Mouse (Mus musculus) forebrain, embryonic 14.5 days (tissue): ENCODE results near the gene Tbc1d15. TPM values are rescaled to one million over a fixed set of nuclear protein-coding genes. Genes with fewer than 3 reads are reported as not detected.

Experiments used
- ATAC-seq: fragments of 200-750 bp; cut with Nextera tagmentation; 2 replicates; pipeline ENCODE4 v1.8.0; 2017; ENCODE audit warnings: mild to moderate bottlenecking, moderate library complexity
- DNase-seq: peaks from one replicate; pipeline ENCODE4 v3.0.0-alpha.2; 2015; ENCODE audit warnings: low spot score
- H3K27ac ChIP-seq: fragments of 300-500 bp; sonication (generic); 2 replicates; pipeline ENCODE4 v1.5.1; 2014; ENCODE audit warnings: low read depth, mild to moderate bottlenecking, control low read depth, low read length, moderate library complexity
- H3K27me3 ChIP-seq: fragments of 300-500 bp; sonication (generic); replicated peaks from 2 replicates; pipeline ENCODE4 v1.6.1; 2014; ENCODE audit warnings: low read length, control low read depth, mixed read lengths; ENCODE audit not compliant: control insufficient read depth, insufficient read depth
- H3K36me3 ChIP-seq: fragments of 300-500 bp; sonication (generic); 2 replicates; pipeline ENCODE4 v1.6.1; 2014; ENCODE audit warnings: low read length, control low read depth; ENCODE audit not compliant: control insufficient read depth, insufficient read depth
- H3K4me1 ChIP-seq: fragments of 300-500 bp; sonication (generic); 2 replicates; pipeline ENCODE4 v1.6.1; 2014; ENCODE audit warnings: antibody characterized with exemption, low read length, control low read depth; ENCODE audit not compliant: control insufficient read depth, insufficient read depth
- H3K4me2 ChIP-seq: fragments of 300-500 bp; sonication (generic); 2 replicates; pipeline ENCODE4 v1.6.1; 2014; ENCODE audit warnings: mild to moderate bottlenecking, control low read depth, low read length
- H3K4me3 ChIP-seq: fragments of 300-500 bp; sonication (generic); 2 replicates; pipeline ENCODE4 v1.5.1; 2014; ENCODE audit warnings: low read depth, low read length, control low read depth
- H3K9ac ChIP-seq: fragments of 300-500 bp; sonication (generic); 2 replicates; pipeline ENCODE4 v1.6.1; 2014; ENCODE audit warnings: mild to moderate bottlenecking, low read length, control low read depth, moderate library complexity
- H3K9me3 ChIP-seq: fragments of 300-500 bp; sonication (generic); replicated peaks from 2 replicates; pipeline ENCODE4 v1.6.1; 2016; ENCODE audit warnings: low read length, control low read depth, mixed read lengths; ENCODE audit not compliant: control insufficient read depth
- whole genome bisulfite sequencing: fragments of 180-500 bp; shearing (Covaris S2); extraction: QIAGEN DNeasy Blood & Tissue Kit; methylation state at CpG from one replicate; pipeline ENCODE4 v1.1.7; 2014; 5-methylcytosine and 5-hydroxymethylcytosine counted together
- polyA plus RNA-seq: library from polyadenylated mRNA; unstranded; fragments of >200 nt; fragmentation: Nextera tagmentation; extraction: Ambion mirVana; gene quantifications from 2 replicates; pipeline ENCODE4 v1.2.1, GENCODE M21; 2014

The Tbc1d15 gene
- polyA plus RNA-seq, 1 experiment from 2014 or later, result 51.0 TPM

DNA sequence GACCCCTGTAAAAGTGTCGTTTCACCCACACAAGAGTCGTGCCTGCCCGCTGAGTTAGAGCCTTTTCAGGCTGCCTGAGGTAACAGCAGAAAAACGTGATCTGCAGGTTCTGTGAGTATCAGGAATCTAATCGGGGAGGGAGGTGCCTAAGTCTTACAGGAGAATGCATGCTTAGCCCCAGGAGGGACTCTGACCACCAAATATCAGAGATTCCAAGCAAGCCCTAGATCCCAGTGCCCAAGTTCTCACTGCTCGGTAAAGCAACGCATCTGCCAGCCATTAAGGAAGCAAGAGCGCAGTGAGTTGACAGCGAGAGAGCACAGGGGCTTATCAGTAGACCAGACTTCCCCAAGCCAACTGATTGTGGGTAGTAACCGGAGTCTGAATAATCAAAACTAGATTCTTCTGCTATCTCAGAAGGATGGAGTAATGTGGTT is 1.1 kb upstream of the Tbc1d15 start:
- Histone ChIP-seq H3K4me2 (peak overlapping the region; percentile 60), H3K36me3 (no peaks in the 10 kb centered on the region), H3K4me3 (peak overlapping the region; percentile 93), H3K27ac (no peak overlapping the region), H3K9ac (peak overlapping the region; percentile 51), H3K27me3 (no peaks in the 10 kb centered on the region), H3K9me3 (no peaks in the 10 kb centered on the region), H3K4me1 (peaks cover 6% of the 10 kb centered on the region)
- ATAC-seq (no peak), DNase-seq (no peak)
- WGBS, result 17% methylated on average over 10 of the region's 10 CpGs

- H3K36me3 ChIP-seq, result no peaks in the 10 kb centered on the region
- H3K27ac ChIP-seq, result no peak overlapping the region
- peak overlapping the region; percentile 93 for H3K4me3 ChIP-seq
- H3K4me1 ChIP-seq, result peaks cover 6% of the 10 kb centered on the region
- 38% methylated on average over 33 of the region's 38 CpGs for WGBS
- H3K9ac ChIP-seq, result peak overlapping the region; percentile 82
- DNase-seq (no peak), ATAC-seq (no peak; the same call in 1 of the 2 replicates)
- H3K27me3 ChIP-seq, result no peaks in the 10 kb centered on the region
- H3K9me3 ChIP-seq, result no peaks in the 10 kb centered on the region
- peak overlapping the region; percentile 70 for H3K4me2 ChIP-seq
Measured at GRCm38 (mm10) chr10:115250235-115251087, 806 bp downstream of the Tbc1d15 start.

DNA sequence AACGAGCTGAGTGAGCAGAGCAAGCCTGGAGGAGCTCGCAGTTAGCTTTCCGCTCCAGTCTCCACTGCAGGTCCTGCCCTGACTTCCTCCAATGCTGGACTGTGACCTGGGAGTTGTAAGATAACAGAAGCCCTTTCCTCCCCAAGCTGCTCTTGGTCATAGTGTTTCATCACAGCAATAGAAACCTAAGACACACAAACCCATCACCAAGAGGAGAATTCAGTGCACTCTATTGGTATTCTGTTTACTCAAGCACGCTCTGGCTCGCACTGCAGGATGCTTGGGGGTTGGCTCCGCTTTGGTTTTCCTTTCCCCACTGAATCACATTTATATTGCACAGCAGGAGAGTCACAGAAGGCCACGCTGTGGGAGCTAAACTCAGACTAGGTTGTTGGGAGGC is 3.2 kb downstream of the Tbc1d15 start:
- Histone ChIP-seq H3K4me2 (no peak overlapping the region), H3K27me3 (no peaks in the 10 kb centered on the region), H3K4me3 (no peak overlapping the region), H3K27ac (no peak overlapping the region), H3K9me3 (no peaks in the 10 kb centered on the region), H3K4me1 (peaks cover 6% of the 10 kb centered on the region), H3K9ac (no peak overlapping the region), H3K36me3 (no peaks in the 10 kb centered on the region)
- ATAC-seq, result no peak
- WGBS, result 38% methylated on average over 7 of the region's 7 CpGs
- DNase-seq, result no peak

GRCm38 (mm10) chr10:115245488-115245887 is 5.8 kb downstream of the Tbc1d15 start:
- 98% methylated on average over 2 of the region's 2 CpGs for WGBS
- Histone ChIP-seq H3K4me2 (no peak overlapping the region), H3K27ac (no peak overlapping the region), H3K9ac (no peak overlapping the region), H3K4me3 (no peak overlapping the region), H3K36me3 (no peaks in the 10 kb centered on the region), H3K4me1 (peaks cover 6% of the 10 kb centered on the region; the same call in 1 of the 2 replicates), H3K27me3 (no peaks in the 10 kb centered on the region), H3K9me3 (no peaks in the 10 kb centered on the region)
- ATAC-seq, result no peak
- DNase-seq, result no peak

DNA sequence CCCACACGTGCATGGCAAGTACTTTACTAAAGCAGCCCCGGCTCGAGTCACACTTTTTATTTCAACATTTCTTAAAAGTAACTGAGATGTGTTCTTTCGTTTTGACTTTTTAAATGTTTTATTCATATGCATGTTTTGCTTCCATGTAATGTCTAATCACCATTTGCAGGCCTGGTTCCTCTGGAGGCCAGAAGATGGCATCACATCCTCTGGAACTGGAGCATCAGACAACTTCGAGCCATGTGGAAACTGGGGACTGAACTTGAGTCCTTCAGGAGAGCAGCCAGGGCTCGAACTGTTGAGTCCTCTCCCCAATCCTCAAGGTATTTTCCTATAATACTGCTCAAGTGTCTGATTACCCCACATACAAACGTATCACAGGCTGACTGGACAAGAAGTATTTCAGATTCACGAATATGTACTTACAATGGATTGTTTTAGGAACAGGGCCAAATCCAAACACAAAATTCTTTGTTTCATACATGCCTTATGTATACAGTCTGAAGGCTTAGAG is 10.1 kb downstream of the Tbc1d15 start:
- 83% methylated on average over 8 of the region's 8 CpGs for WGBS
- H3K4me2 ChIP-seq, result no peak overlapping the region
- H3K27me3 ChIP-seq, result no peaks in the 10 kb centered on the region
- no peak overlapping the region for H3K9ac ChIP-seq
- peaks cover 25% of the 10 kb centered on the region for H3K36me3 ChIP-seq
- H3K4me3 ChIP-seq, result no peak overlapping the region
- H3K9me3 ChIP-seq, result no peaks in the 10 kb centered on the region
- DNase-seq, result no peak
- H3K4me1 ChIP-seq, result no peaks in the 10 kb centered on the region
- H3K27ac ChIP-seq, result no peak overlapping the region
- no peak for ATAC-seq

- WGBS, result 90% methylated on average over 4 of the region's 4 CpGs
- no peaks in the 10 kb centered on the region for H3K27me3 ChIP-seq
- ATAC-seq, result no peak
Measured at GRCm38 (mm10) chr10:115237931-115238330, 13.3 kb downstream of the Tbc1d15 start.

GRCm38 (mm10) chr10:115236733-115237132 is 14.5 kb downstream of the Tbc1d15 start:
- ATAC-seq, result no peak
- Histone ChIP-seq H3K27me3 (no peaks in the 10 kb centered on the region), H3K36me3 (peaks cover 32% of the 10 kb centered on the region), H3K27ac (no peak overlapping the region), H3K9me3 (no peaks in the 10 kb centered on the region), H3K4me2 (no peak overlapping the region), H3K9ac (no peak overlapping the region), H3K4me1 (no peaks in the 10 kb centered on the region), H3K4me3 (no peak overlapping the region)
- no peak for DNase-seq
- WGBS, result 87% methylated on average over 4 of the region's 4 CpGs

More at GRCm38 (mm10) chr10:115237931-115238330, 13.3 kb downstream of the Tbc1d15 start:
- H3K4me3 ChIP-seq, result no peak overlapping the region
- peaks cover 28% of the 10 kb centered on the region for H3K36me3 ChIP-seq
- no peaks in the 10 kb centered on the region for H3K9me3 ChIP-seq
- no peak overlapping the region for H3K9ac ChIP-seq
- no peak overlapping the region for H3K4me2 ChIP-seq
- no peak for DNase-seq
- H3K27ac ChIP-seq, result no peak overlapping the region
- no peaks in the 10 kb centered on the region for H3K4me1 ChIP-seq

GRCm38 (mm10) chr10:115235501-115235900 is 15.8 kb downstream of the Tbc1d15 start:
- Histone ChIP-seq H3K4me2 (no peak overlapping the region), H3K27ac (no peak overlapping the region), H3K4me3 (no peak overlapping the region), H3K9me3 (no peaks in the 10 kb centered on the region), H3K36me3 (peaks cover 38% of the 10 kb centered on the region), H3K27me3 (no peaks in the 10 kb centered on the region), H3K9ac (no peak overlapping the region), H3K4me1 (no peaks in the 10 kb centered on the region)
- DNase-seq, result no peak
- WGBS, result 90% methylated on average over 9 of the region's 9 CpGs
- no peak for ATAC-seq

DNA sequence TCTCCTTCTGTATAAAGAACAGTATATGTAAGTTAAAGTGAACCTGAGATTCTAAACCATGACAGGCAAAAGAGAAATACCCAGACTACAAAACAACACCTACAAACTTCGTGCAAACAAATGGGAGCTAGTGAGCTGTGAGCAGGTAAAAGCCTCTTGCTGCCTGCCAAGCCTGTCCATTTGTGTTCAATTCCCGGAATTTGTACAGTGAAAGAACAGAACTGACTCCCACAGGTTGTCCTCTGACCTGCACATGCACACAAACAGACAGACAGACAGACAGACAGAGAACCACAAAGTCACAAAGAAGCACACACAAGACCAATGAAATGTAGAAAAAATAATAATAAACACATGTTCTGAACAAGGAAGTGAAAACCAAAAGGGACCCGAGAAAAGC is 17.5 kb downstream of the Tbc1d15 start:
- DNase-seq, result no peak
- H3K9ac ChIP-seq, result no peak overlapping the region
- H3K36me3 ChIP-seq, result peaks cover 32% of the 10 kb centered on the region
- H3K27ac ChIP-seq, result no peak overlapping the region
- H3K4me3 ChIP-seq, result no peak overlapping the region
- no peaks in the 10 kb centered on the region for H3K9me3 ChIP-seq
- H3K27me3 ChIP-seq, result no peaks in the 10 kb centered on the region
- no peaks in the 10 kb centered on the region for H3K4me1 ChIP-seq
- no peak for ATAC-seq
- H3K4me2 ChIP-seq, result no peak overlapping the region
- 82% methylated on average over 3 of the region's 3 CpGs for WGBS
